Mouse (Mus musculus) liver, embryonic 14.5 days (tissue): ENCODE measurements at regions not wholly inside any gene's neighbourhood (a gene's known extent, or its start where the extent isn't known, plus 50 kb on each side); places are given as distances from the start of the nearest gene placed in this dataset.

ENCODE experiments used
- CTCF ChIP-seq: IDR thresholded peaks from 2 replicates; pipeline ENCODE4 v1.5.1; 2016; ENCODE audit warnings: antibody characterized with exemption, low read depth, control low read depth
- EP300 ChIP-seq: IDR thresholded peaks from 2 replicates; pipeline ENCODE4 v1.6.1; 2016; ENCODE audit warnings: antibody characterized with exemption, low read depth

- TF ChIP-seq CTCF, result no peak
- TF ChIP-seq EP300, result no peak
These were observed 153.7 kb downstream of the Cdc5l start for GRCm38 (mm10) chr17:45279811-45280205.
